Mouse (Mus musculus) CD4-positive, CD25-positive, alpha-beta regulatory T cell, adult 9 weeks (primary cell): ENCODE measurements around the gene Pex6. TPM values are rescaled to one million over a fixed set of nuclear protein-coding genes. Genes with fewer than 3 reads are reported as not detected.

Experiments used
- polyA plus RNA-seq: library from polyadenylated mRNA; unstranded; fragments of 100-300 nt; shearing (Covaris generic); gene quantifications from one replicate; pipeline ENCODE4 v1.2.1, GENCODE M21; 2017

The Pex6 gene
- 2.9 TPM for polyA plus RNA-seq

DNA sequence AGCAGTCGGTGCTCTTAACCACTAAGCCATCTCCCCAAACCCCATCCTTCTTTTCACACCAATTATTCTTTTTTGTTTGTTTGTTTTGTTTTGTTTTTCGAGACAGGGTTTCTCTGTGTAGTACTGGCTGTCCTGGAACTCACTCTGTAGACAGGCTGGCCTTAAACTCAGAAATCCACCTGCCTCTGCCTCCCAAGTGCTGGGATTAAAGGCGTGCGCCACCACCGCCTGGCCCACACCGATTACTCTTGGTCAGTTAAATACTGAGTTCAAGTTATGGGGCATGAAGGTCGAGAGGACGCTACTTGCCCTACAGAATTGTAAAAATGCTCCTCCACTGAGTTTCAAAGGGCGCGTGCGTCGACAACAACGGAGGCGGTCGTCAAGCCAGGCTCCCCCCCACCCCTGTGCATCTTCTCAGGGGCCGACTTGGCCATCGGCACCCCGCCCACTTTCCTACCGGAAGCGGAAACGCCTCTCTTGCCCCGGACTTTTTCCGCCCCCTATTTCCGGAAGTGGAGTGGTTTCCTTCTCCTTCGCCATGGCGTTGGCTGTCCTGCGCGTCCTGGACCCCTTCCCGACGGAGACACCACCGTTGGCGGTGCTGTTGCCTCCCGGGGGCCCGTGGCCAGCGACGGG lies at the start of gene Pex6:
TSS of gene Pex6 (plus strand) at position 505 of the 639 bp plus-strand sequence.

DNA sequence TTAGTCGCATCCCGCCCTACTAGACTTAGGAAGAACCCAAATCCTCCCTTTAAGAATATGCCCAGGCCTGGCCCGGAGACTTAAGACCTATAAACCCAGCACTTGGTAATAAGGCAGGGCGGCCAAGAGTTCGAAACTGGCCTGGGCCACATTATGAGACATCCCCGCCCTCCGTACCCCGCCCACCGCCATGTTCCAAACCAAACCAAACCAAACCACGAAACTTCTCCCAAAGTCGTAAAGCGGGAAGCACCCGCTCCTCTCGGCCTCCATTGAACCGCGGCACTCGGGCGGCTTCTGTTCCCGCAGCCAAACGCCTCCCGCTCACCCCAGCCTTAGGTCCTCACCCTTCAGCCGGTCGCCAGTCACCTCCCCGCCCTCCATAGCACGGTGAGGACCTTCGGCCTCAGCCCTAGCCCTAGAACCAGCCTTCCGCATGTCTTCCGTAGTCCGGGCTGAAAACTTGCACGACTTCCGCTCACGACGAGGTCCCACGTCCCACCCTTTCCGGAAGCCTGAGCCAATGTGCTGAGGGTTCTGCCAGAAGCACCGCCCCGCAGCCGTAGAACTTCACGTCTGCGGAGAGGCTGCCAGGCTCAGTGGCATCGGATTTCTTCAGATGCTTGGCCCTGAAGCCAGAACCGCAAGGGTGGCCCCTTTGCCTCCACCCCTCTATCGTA lies 37.3 kb upstream of the Pex6 start, which contains the start of gene Rrp36:
TSS of gene Rrp36 (minus strand) at position 503 of the 680 bp plus-strand sequence.

DNA sequence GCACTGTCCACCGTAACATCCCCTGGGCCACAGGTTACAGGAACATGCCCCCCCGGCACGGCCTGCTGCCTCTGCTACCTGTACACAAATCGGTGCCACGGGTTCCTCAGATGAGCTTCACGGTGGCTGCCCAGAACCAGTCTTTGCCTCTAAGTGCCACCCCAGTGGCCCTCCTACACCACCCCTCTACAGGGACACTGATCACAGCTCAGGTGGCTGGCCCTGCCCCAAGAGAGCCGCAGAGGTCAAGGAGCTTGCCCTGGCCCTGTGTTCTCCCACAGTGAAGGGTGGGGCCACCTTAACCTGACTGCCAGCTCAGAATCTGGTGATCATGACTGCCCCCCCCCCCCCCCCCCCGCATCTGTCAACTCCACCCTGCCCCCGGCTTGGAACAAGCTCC lies 32.8 kb upstream of the Pex6 start, which contains the start of gene Mea1:
TSS of gene Mea1 (plus strand) at position 378 of the 400 bp plus-strand sequence.

DNA sequence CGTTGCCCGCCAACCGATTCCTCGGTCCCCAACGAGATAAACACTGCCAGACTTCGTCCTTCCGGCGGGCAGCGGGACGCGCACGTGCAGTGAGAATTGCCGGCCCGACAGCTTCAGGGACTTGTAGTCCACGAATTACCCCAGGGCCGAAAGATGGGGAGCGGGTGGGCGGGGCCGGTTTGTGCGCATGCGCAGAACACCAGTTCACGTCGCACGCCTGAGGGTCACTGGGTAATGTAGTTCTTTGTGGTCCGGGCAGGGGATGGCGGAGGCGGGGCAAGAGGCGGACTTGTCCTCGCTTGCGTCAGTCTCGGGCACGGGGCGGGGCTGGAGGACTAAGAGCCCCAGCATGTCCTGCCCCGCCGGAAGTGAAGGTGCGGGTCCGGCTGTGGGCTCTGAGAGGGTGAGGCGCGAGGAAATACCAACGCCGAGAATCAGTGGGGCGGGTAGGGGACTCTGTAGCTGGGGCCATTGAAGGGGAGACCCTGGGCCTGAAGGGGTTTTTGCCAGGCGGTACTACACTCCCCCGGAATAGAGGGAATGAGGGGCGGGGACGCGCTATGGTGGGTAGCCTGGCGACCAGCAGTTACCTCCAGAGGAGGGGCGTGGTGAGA lies 30.4 kb upstream of the Pex6 start, which contains the start of gene Klhdc3:
TSS of gene Klhdc3 (minus strand) at position 155 of the 614 bp plus-strand sequence.

DNA sequence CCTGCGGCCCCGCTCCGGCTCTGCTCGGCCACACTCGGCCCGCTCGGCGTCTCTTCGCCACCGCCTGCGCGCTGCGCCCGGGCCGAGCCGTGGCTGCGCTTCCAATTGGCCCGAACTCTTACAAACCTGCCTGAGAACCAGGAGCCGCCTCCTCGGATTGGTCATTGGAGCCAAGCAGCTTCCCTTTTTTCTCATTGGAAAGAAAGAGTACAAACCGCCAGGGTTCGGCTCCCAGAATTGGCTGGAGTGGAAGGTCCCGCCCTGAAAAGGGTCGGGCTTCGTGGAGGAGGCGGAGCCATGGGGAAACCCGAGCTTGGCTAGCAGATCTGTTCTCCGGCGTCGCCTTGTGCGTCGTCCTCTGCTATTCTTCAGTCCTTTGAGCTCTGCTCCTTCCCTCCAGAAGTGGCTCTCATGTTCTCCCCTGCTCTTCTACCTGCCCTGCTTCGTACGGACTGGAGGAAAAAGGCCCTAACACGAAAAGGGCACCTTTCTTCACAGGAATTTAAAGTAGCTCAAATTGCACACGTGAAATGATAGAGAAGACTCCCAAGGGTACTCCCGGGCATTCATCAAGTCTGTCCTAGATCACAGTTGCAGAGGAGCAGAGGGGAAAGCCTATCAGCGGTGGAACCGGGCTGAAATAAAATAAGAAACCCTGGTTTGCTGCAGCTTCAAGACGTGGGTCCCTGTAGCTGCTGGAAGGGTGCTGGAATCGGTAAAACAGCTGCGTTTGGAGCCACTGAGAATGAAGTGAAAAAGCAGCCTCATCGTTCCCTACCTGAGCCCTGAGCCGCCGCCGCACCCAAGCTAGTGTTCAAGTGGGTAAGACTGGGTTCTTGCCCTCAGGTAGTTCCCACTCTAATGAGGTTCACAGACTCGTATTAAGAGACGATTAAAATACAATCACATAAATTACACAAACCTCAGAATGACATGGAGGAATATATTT lies 6.1 kb upstream of the Pex6 start, which contains the start of gene Ppp2r5d:
TSS of gene Ppp2r5d (minus strand) at position 225 of the 949 bp plus-strand sequence.

DNA sequence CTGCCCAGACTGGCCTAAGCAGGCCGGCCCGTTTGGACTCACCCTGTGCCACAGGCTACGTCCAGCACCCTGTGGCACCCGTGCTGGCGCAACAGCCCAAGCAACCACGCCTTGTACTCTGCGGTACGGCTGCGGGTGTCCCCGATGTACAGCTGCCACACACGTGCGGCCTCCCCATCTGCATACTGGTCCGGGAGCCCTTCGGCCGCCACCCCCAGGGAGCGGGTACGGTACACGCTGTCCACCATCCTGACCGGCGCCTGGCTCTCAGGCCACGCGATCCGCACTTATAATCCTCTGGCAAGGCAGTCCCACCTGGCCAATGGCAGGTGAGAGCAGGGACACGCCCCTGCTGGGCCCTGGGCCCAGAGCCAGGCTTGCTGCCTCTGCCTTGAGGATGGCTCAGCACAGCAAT lies 17.6 kb downstream of the Pex6 start, which contains the start of gene Gnmt:
TSS of gene Gnmt (minus strand) at position 265 of the 415 bp plus-strand sequence.

DNA sequence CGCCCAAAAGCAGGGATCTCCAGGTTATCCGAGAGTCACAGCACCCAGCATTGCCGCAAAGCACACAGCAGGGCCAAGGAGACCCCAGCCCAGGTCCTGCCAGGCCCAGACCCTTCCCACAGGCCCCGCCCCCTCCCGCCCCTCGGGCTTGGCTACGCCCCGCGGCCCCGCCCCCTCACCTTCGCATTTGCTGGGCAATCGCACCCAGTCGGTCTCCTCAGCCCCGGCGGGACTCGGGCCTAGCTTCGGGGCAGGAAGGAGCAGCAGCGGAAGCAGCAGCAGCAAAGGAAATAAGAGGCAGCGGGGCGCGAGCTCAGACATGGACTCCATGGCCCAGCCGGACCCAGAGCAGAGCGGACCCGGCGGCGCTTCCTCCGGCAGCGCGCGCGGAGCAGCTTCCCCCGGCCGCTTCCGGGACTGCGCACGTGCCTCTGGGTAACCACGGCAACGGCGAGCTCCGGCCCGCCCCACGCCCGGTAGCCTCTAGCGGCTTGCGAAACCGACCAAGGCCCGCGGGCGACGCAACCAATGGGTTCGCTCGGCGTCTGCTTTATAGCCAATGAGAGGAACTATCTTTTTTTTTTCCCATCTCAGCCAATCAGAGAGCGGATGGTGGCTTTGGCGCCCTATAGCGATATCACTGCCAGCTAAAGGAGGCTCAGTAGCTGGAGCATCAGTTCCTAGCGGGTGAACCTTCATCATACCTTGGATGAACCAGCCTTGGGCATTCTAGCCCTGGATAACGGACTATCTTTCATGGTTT lies 40.7 kb downstream of the Pex6 start, which contains the start of gene Cnpy3:
TSS of gene Cnpy3 (minus strand) at position 421 of the 763 bp plus-strand sequence.

DNA sequence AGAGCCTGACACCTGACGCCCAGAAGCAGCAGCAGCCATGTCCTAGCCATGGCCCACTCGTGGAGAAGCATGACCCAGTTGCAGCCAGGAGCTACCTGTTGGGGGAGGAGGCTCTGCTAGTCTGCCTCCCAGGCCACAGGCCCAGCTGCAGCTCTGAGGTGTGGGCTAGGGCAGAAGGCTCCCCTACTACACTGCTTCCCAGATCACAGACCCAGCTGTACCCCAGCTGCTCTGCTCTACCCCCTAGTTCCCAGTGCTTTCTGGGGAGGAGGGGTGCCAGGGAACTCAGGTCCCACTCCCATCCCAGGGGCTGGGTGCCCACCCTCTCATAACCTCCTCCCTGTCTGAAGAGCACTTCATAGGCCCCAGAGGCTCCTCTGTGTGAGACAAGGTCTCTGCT lies 52.3 kb downstream of the Pex6 start, which contains the start of gene Ptcra:
TSS of gene Ptcra (minus strand) at position 169 of the 400 bp plus-strand sequence.

DNA sequence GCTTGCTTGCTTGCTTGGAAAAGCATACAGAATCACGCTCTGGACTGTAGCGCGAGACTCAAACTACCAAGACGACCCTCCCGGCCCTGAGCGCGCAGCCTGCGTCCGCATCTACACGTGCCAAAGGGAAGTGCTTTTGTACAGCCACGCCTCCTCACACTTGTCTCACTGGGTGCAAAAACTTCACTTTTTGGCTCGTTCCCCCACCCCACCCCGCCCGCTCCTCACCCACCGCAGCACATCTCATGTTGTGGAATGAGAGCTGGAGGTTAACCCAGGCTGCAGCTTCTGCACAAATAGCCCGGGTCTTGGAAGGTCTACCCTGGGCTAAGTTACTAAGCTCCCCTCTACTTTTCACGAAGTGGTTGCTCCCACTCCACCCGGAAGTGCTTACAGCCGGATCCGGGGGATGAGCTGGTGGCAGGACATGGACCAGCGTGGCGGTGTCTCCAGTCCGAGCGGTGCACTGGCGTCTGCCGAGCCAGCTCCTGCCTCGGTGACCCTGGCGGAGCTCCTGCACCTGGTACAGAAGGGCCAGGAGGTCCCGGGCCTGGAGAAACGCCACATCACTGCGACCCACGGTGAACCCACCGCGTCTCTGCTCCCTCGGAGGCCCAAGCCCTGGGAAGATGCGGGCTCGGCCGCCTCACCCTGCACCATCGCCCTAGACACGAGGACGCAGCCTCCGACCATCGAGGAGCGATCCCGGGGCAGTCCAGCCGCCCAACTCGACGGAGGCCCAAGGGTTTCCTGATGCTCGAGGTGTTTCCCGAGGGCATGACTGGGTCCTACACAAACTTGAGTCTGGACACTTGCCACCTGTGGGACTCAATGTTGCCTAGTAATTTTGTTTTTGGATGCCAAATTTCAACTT lies 61.4 kb downstream of the Pex6 start, which contains the start of gene 2310039H08Rik:
TSS of gene 2310039H08Rik (plus strand) at position 232 of the 874 bp plus-strand sequence.

Other genes starting within 250 kb of the Pex6 start
- gene Ttbk1, start 223.8 kb upstream of the Pex6 start, polyA plus RNA-seq, result 0.31 TPM
- 6.6 TPM for gene Dnph1, start 214.8 kb upstream of the Pex6 start, polyA plus RNA-seq
- gene Cul9, start 165.1 kb upstream of the Pex6 start, polyA plus RNA-seq, result 10.7 TPM
- gene Srf, start 155.3 kb upstream of the Pex6 start, polyA plus RNA-seq, result 2.2 TPM
- not detected for gene Ptk7, start 82.0 kb upstream of the Pex6 start, polyA plus RNA-seq
- gene Klc4, start 65.4 kb upstream of the Pex6 start, polyA plus RNA-seq, result 28.2 TPM
- 81.5 TPM for gene Mrpl2, start 65.2 kb upstream of the Pex6 start, polyA plus RNA-seq
- 10.1 TPM for gene Cul7, start 61.1 kb upstream of the Pex6 start, polyA plus RNA-seq
- gene Rrp36, start 37.1 kb upstream of the Pex6 start, polyA plus RNA-seq, result 79.3 TPM
- gene Mea1, start 32.7 kb upstream of the Pex6 start, polyA plus RNA-seq, result 182 TPM
- gene Klhdc3, start 30.5 kb upstream of the Pex6 start, polyA plus RNA-seq, result 91.9 TPM
- gene Ppp2r5d, start 6.4 kb upstream of the Pex6 start, polyA plus RNA-seq, result 51.8 TPM
- 0.61 TPM for gene Gnmt, start 17.7 kb downstream of the Pex6 start, polyA plus RNA-seq
- 58.4 TPM for gene Cnpy3, start 40.8 kb downstream of the Pex6 start, polyA plus RNA-seq
- not detected for gene Ptcra, start 52.2 kb downstream of the Pex6 start, polyA plus RNA-seq
- gene 2310039H08Rik, start 61.2 kb downstream of the Pex6 start, polyA plus RNA-seq, result 38.6 TPM
- 181 TPM for gene Rpl7l1, start 71.2 kb downstream of the Pex6 start, polyA plus RNA-seq
- gene Bicral, start 147.0 kb downstream of the Pex6 start, polyA plus RNA-seq, result 16.8 TPM
- gene Tbcc, start 179.2 kb downstream of the Pex6 start, polyA plus RNA-seq, result 10.0 TPM
- not detected for gene Prph2, start 199.0 kb downstream of the Pex6 start, polyA plus RNA-seq